Mouse (Mus musculus): ENCODE results near the gene Aldh1a1. TPM values are rescaled to one million over a fixed set of nuclear protein-coding genes. Genes with fewer than 3 reads are reported as not detected.

Aldh1a1 gene
- total and polyA plus RNA-seq, 2 experiments from 2014 or later = 2.7 to 5.3 TPM

DNA sequence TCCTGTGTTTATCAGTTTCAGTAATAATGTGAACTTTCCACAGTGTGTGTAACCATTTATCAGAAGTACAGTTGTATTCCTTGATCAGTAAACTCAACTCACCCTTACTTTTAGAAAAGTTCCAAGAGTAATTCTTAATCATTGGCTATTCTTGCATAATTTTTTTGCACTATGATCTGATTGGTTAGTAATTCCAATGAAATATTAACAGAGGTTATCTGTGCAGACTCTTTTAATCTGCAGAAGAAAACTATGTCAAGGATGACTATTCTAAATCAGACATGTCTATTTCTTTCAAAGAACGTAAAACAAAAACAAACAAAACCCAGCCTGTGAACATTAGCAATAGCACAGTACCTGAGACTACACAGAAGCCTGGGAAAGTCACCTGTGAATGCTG, 62.9 kb downstream of the Aldh1a1 start:
- no peaks in the 10 kb centered on the region for H3K4me1 ChIP-seq (ENCODE audit: control insufficient read depth, insufficient read depth)
- WGBS = 59% methylated on average over 1 of the region's 1 CpGs
- H3K36me3 ChIP-seq (replicated peaks; ENCODE audit: control insufficient read depth, insufficient read depth, low read length) = no peaks in the 10 kb centered on the region
- H3K4me2 ChIP-seq (ENCODE audit: low read depth, low read length) = no peak overlapping the region
- no peak overlapping the region for H3K27ac ChIP-seq (ENCODE audit: low read depth)
- no peak overlapping the region for H3K4me3 ChIP-seq (ENCODE audit: low read depth, low read length)
- H3K9me3 ChIP-seq (replicated peaks; ENCODE audit: control insufficient read depth, low read length) = no peaks in the 10 kb centered on the region
- no peak for TF ChIP-seq EP300 (IDR thresholded peaks at IDR 0.05; ENCODE audit: low read depth)
- TF ChIP-seq CTCF (IDR thresholded peaks at IDR 0.05; ENCODE audit: low read depth) = no peak
- no peak overlapping the region for H3K9ac ChIP-seq (replicated peaks; ENCODE audit: low read depth, low read length)
- DNase-seq (ENCODE audit: low spot score) (no peak), ATAC-seq (ENCODE audit: insufficient read depth, low read depth) (no peak)
- no peaks in the 10 kb centered on the region for H3K27me3 ChIP-seq (ENCODE audit: control insufficient read depth, insufficient read depth, low read length)

DNA sequence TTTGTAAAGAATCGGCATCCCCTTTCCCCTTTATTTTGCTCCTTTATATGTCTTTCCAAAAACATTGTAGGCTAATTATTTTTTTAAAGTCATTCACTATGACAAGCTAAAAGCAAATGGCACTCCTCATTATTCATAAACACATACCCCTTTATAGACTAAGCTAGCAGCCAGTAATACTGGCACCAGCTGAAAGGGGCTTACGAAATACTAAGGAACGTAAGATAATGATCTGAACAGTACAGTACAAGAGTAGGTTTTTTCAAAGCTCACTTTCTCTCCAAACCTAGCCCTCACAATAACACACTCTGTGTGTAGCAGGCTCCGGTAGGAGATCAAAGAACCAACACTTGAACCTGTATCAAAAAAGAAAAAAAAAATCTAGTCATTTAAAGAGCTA, 64.7 kb downstream of the Aldh1a1 start:
- no peaks in the 10 kb centered on the region for H3K27me3 ChIP-seq (ENCODE audit: control insufficient read depth, insufficient read depth, low read length)
- ATAC-seq (ENCODE audit: insufficient read depth, low read depth) = no peak
- no peaks in the 10 kb centered on the region for H3K9me3 ChIP-seq (replicated peaks; ENCODE audit: control insufficient read depth, low read length)
- TF ChIP-seq EP300 (IDR thresholded peaks at IDR 0.05; ENCODE audit: low read depth) (no peak), CTCF (IDR thresholded peaks at IDR 0.05; ENCODE audit: low read depth) (no peak)
- no peaks in the 10 kb centered on the region for H3K4me1 ChIP-seq (ENCODE audit: control insufficient read depth, insufficient read depth)
- no peak overlapping the region for H3K4me3 ChIP-seq (ENCODE audit: low read depth, low read length)
- no peak overlapping the region for H3K27ac ChIP-seq (ENCODE audit: low read depth)
- H3K9ac ChIP-seq (replicated peaks; ENCODE audit: low read depth, low read length) = no peak overlapping the region
- H3K36me3 ChIP-seq (replicated peaks; ENCODE audit: control insufficient read depth, insufficient read depth, low read length) = no peaks in the 10 kb centered on the region
- no peak for DNase-seq (ENCODE audit: low spot score)
- 80% methylated on average over 4 of the region's 4 CpGs for WGBS
- no peak overlapping the region for H3K4me2 ChIP-seq (ENCODE audit: low read depth, low read length)

DNA sequence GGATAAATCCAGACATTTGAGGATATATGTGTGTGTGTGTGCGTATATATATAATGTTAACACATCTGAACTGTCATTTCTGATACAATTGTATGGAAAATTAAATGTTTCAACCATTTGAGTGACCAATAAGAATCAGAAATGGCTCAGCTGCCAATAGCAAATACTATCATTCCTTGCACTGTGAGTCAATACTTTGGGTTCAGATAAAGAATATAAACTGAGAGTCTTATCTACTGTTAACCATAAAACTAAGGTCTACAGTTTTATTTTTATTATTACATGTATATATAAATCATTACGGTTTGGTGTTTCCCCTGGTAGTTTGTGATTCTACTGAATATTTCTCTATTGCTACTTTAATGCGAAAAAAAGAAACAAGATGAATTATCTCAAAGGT, 65.6 kb downstream of the Aldh1a1 start:
- no peak for DNase-seq (ENCODE audit: low spot score)
- no peak for TF ChIP-seq CTCF (IDR thresholded peaks at IDR 0.05; ENCODE audit: low read depth)
- TF ChIP-seq EP300 (IDR thresholded peaks at IDR 0.05; ENCODE audit: low read depth) = no peak
- 86% methylated on average over 3 of the region's 3 CpGs for WGBS

DNA sequence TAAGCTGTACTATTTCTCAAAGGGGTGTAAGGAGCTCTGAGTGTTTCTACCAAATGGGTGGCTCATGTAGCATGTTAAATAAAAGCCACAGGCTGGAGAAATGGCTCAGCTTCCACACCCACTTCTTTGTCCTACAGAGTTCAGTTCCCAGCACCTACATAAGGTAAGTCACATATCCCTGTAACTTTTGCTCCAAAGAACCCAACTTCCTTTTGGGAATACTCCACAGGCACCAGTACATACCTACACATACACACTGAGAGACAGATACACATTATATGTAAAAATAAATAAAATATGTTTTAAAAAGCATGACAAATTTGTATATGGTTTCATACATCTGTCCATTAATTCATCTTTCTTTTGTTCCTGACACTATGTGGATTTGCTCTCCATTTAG, 66.0 kb downstream of the Aldh1a1 start:
- ATAC-seq (ENCODE audit: insufficient read depth, low read depth) = no peak
- no peak overlapping the region for H3K27ac ChIP-seq (ENCODE audit: low read depth)
- H3K4me2 ChIP-seq (ENCODE audit: low read depth, low read length) = no peak overlapping the region
- H3K4me3 ChIP-seq (ENCODE audit: low read depth, low read length) = no peak overlapping the region
- H3K36me3 ChIP-seq (replicated peaks; ENCODE audit: control insufficient read depth, insufficient read depth, low read length) = no peaks in the 10 kb centered on the region
- H3K4me1 ChIP-seq (ENCODE audit: control insufficient read depth, insufficient read depth) = no peaks in the 10 kb centered on the region
- no peaks in the 10 kb centered on the region for H3K9me3 ChIP-seq (replicated peaks; ENCODE audit: control insufficient read depth, low read length)
- no peak overlapping the region for H3K9ac ChIP-seq (replicated peaks; ENCODE audit: low read depth, low read length)
- no peaks in the 10 kb centered on the region for H3K27me3 ChIP-seq (ENCODE audit: control insufficient read depth, insufficient read depth, low read length)
- DNase-seq (ENCODE audit: low spot score) = no peak
- TF ChIP-seq EP300 (IDR thresholded peaks at IDR 0.05; ENCODE audit: low read depth) = no peak
- no peak for TF ChIP-seq CTCF (IDR thresholded peaks at IDR 0.05; ENCODE audit: low read depth)

More for the DNA sequence above, 65.6 kb downstream of the Aldh1a1 start:
- no peak for ATAC-seq (ENCODE audit: insufficient read depth, low read depth)
- Histone ChIP-seq H3K9me3 (replicated peaks; ENCODE audit: control insufficient read depth, low read length) (no peaks in the 10 kb centered on the region), H3K4me1 (ENCODE audit: control insufficient read depth, insufficient read depth) (no peaks in the 10 kb centered on the region), H3K4me3 (ENCODE audit: low read depth, low read length) (no peak overlapping the region), H3K27ac (ENCODE audit: low read depth) (no peak overlapping the region), H3K27me3 (ENCODE audit: control insufficient read depth, insufficient read depth, low read length) (no peaks in the 10 kb centered on the region), H3K36me3 (replicated peaks; ENCODE audit: control insufficient read depth, insufficient read depth, low read length) (no peaks in the 10 kb centered on the region), H3K9ac (replicated peaks; ENCODE audit: low read depth, low read length) (no peak overlapping the region), H3K4me2 (ENCODE audit: low read depth, low read length) (no peak overlapping the region)

DNA sequence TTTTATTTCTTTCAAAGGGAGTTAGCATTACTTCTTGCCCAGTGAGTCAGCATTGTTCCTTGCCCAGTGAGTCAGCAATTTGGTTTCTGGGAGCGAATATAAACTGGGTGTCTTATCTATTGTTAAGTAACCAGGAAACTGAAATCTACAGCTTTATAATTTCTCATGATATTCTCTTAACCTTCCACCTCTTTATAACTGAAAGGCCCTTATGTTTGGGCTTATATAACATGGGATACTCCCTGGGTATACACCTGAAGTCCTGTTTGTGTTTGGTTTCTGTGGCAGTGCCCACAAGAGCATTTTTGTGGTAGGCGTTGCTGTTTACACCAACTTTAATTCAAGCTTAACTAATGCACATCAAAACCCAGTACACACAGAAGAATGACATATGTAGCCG, 66.4 kb downstream of the Aldh1a1 start:
- H3K4me2 ChIP-seq (ENCODE audit: low read depth, low read length) = no peak overlapping the region
- DNase-seq (ENCODE audit: low spot score) (no peak), ATAC-seq (ENCODE audit: insufficient read depth, low read depth) (no peak)
- H3K27ac ChIP-seq (ENCODE audit: low read depth) = no peak overlapping the region
- TF ChIP-seq CTCF (IDR thresholded peaks at IDR 0.05; ENCODE audit: low read depth) (no peak), EP300 (IDR thresholded peaks at IDR 0.05; ENCODE audit: low read depth) (no peak)
- no peaks in the 10 kb centered on the region for H3K4me1 ChIP-seq (ENCODE audit: control insufficient read depth, insufficient read depth)
- H3K4me3 ChIP-seq (ENCODE audit: low read depth, low read length) = no peak overlapping the region
- WGBS = 69% methylated on average over 3 of the region's 3 CpGs
- no peak overlapping the region for H3K9ac ChIP-seq (replicated peaks; ENCODE audit: low read depth, low read length)
- no peaks in the 10 kb centered on the region for H3K36me3 ChIP-seq (replicated peaks; ENCODE audit: control insufficient read depth, insufficient read depth, low read length)
- H3K27me3 ChIP-seq (ENCODE audit: control insufficient read depth, insufficient read depth, low read length) = no peaks in the 10 kb centered on the region
- H3K9me3 ChIP-seq (replicated peaks; ENCODE audit: control insufficient read depth, low read length) = no peaks in the 10 kb centered on the region

DNA sequence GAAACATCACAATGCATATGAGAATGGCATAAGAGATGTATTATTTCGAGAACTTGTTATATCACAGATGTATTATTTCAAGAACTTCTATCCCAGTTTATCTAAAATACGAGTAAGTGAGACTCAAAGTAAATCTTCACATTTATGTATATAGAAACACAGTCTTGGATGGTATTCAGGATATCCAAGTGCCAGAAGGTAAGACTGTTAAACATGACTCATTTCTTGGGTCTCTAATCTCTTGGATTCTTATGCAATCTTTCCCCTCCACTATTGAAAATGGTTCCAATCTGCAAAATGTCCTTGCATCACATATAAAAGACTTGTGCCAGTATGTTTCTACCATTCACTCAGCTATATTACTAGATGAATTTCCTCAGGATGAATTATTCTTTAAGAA, 67.4 kb downstream of the Aldh1a1 start:
- H3K4me3 ChIP-seq (ENCODE audit: low read depth, low read length) = no peak overlapping the region
- TF ChIP-seq EP300 (IDR thresholded peaks at IDR 0.05; ENCODE audit: low read depth) (no peak), CTCF (IDR thresholded peaks at IDR 0.05; ENCODE audit: low read depth) (no peak)
- DNase-seq (ENCODE audit: low spot score) = no peak
- WGBS = 68% methylated on average over 2 of the region's 2 CpGs
- no peak overlapping the region for H3K27ac ChIP-seq (ENCODE audit: low read depth)
- no peak overlapping the region for H3K4me2 ChIP-seq (ENCODE audit: low read depth, low read length)
- no peaks in the 10 kb centered on the region for H3K27me3 ChIP-seq (ENCODE audit: control insufficient read depth, insufficient read depth, low read length)
- no peaks in the 10 kb centered on the region for H3K4me1 ChIP-seq (ENCODE audit: control insufficient read depth, insufficient read depth)
- H3K9ac ChIP-seq (replicated peaks; ENCODE audit: low read depth, low read length) = no peak overlapping the region
- ATAC-seq (ENCODE audit: insufficient read depth, low read depth) = no peak
- H3K9me3 ChIP-seq (replicated peaks; ENCODE audit: control insufficient read depth, low read length) = no peaks in the 10 kb centered on the region
- no peaks in the 10 kb centered on the region for H3K36me3 ChIP-seq (replicated peaks; ENCODE audit: control insufficient read depth, insufficient read depth, low read length)
